Mouse (Mus musculus): ENCODE results near the gene Pank4. TPM values are rescaled to one million over a fixed set of nuclear protein-coding genes. Genes with fewer than 3 reads are reported as not detected.

The Pank4 gene
- polyA plus RNA-seq, 1 experiment from 2014 or later: 36.8 TPM

DNA sequence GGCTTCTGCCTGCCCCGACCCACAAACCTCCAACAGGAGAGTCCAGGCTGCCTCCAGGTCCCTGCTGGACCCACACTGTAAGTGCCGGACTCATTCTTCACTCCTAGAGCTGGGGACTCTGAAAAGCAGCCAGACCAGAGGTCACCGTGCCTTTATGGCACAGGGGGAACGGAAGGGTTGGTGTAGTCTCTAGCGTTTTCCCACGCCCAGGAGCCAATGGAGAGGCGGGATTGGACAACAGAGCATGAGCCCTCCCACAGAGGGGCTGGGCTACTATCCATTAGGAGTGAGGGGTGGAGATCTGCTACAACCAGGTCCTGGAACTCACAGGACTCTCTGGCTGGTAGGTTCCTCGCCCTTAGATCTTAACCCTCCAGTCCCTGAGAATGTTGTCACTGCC lies 17.6 kb upstream of the Pank4 start:
- H3K27me3 ChIP-seq: peaks cover 11% of the 10 kb centered on the region; the same call in 1 of the 2 replicates
- ATAC-seq (ENCODE audit: low read depth): peak; percentile 74
- no peaks in the 10 kb centered on the region for H3K9me3 ChIP-seq
- peak overlapping the region; percentile 61 for H3K9ac ChIP-seq
- WGBS: under 1% methylated on average over 8 of the region's 8 CpGs
- H3K27ac ChIP-seq (replicated peaks): peak overlapping the region; percentile 61
- H3K36me3 ChIP-seq: no peaks in the 10 kb centered on the region
- peak overlapping the region; percentile 57 for H3K4me2 ChIP-seq
- H3K4me3 ChIP-seq: peak overlapping the region; percentile 31
- peaks cover 47% of the 10 kb centered on the region for H3K4me1 ChIP-seq (replicated peaks)

DNA sequence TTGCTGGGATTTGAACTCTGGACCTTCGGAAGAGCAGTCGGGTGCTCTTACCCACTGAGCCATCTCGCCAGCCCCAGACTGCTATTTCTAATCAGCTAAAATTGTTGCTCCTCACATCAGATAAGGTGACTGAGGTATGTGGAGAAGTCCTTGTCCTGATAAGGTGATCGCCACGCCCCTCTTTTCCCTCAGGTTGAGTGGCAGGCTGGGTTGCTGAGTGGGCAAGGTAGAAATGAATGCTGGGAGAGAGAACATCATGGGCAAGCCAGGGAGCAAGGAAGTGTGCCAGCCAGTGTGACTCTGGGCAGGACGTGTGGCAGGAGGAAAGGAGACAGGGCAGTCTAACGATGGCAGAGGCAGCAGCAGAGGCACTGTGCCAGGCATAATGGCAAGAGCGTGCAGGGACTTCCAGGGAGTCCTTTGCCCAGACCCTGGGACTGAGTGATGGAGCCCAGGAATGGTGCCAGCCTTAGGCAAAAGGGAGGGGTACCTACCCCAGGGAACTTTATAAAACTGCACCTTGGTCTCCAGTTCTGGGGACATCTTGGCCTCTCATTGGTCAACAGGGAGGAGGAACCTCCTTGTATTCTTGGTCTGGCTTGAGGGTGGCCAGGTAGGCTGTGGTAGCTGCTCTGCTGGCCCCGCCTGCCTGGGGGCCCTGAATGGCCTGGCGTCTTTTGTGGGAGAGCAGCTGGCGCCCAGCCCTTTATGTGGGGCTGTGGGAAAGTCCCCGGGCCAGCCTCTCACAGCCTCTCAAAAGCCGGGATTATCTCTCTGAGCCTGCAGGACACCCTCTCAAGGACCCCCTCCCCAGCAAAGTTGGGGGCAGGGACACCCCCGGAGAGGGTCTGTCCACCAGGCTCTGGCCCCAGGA lies 15.6 kb upstream of the Pank4 start:
- Histone ChIP-seq H3K9me3 (no peaks in the 10 kb centered on the region), H3K9ac (no peak overlapping the region), H3K36me3 (no peaks in the 10 kb centered on the region), H3K4me1 (replicated peaks) (peaks cover 58% of the 10 kb centered on the region), H3K27ac (replicated peaks) (peak overlapping the region; percentile 85), H3K4me3 (no peak overlapping the region), H3K4me2 (peak overlapping the region; percentile 13; the same call in 1 of the 2 replicates), H3K27me3 (peaks cover 15% of the 10 kb centered on the region; the same call in 1 of the 2 replicates)
- 38% methylated on average over 14 of the region's 14 CpGs for WGBS
- peak; percentile 52 for ATAC-seq (ENCODE audit: low read depth)

DNA sequence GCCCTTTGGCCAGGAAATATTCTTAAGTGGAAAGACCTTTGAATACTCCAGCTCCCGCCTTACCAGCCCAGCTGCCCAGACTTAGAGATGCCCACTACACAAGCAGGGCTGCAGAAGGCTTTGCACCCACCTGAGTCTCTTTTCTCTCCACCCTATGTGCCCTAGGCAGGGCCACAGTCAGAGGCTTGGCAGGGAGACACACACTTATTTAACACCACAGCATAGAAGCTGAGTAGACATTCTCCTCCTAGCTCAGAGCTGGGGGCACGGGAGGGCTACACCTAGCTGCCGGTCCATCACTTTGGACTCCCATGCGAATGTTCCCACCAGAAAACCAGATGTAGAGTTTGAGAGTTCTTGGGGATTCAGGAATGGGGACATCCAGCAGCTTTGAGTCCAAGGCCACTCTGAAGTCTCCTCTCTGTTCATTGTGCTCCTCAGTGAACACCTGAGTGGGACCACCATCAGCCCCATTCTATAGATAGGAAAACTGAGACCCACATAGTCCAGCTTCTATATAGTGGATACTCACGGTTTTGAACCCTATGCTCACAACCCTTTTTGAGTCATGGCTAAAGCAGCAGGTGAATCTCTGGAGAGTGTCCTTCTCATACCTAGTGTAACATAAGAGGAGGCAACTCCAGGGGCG lies 14.9 kb upstream of the Pank4 start:
- peak overlapping the region; percentile 85 for H3K27ac ChIP-seq (replicated peaks)
- H3K9ac ChIP-seq: no peak overlapping the region
- H3K4me3 ChIP-seq: no peak overlapping the region
- H3K9me3 ChIP-seq: no peaks in the 10 kb centered on the region
- peaks cover 20% of the 10 kb centered on the region for H3K27me3 ChIP-seq
- no peaks in the 10 kb centered on the region for H3K36me3 ChIP-seq
- ATAC-seq (ENCODE audit: low read depth): peak; percentile 4; the same call in 1 of the 2 replicates
- WGBS: 51% methylated on average over 6 of the region's 6 CpGs
- H3K4me1 ChIP-seq (replicated peaks): peaks cover 60% of the 10 kb centered on the region
- H3K4me2 ChIP-seq: peak overlapping the region; percentile 18

DNA sequence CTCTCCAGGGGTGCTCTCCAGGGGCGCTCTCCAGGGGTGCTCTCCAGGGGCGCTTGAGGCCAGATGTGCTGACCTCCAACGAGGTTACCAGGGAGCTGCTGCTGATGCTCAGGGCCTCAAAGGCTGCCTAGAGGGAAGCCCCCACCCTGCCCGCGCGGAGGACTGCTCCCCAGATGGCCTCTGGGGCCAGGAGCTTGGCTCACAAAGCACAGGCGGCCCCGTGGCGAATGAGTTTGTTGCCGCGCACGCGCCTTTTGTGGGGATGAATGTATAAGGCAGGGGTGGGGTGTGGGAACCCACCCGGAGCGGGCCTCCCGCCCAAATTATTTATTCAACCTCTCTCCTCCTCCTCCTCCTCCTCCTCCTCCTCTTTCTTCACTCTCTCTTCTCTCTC lies 14.3 kb upstream of the Pank4 start:
- 2% methylated on average over 16 of the region's 16 CpGs for WGBS
- H3K4me1 ChIP-seq (replicated peaks): peaks cover 60% of the 10 kb centered on the region
- H3K36me3 ChIP-seq: no peaks in the 10 kb centered on the region
- H3K9me3 ChIP-seq: no peaks in the 10 kb centered on the region
- no peak overlapping the region for H3K9ac ChIP-seq
- ATAC-seq (ENCODE audit: low read depth): no peak
- 0 out of 2 replicates have a peak overlapping the region, but pooled peaks have one; percentile 42 for H3K27ac ChIP-seq (replicated peaks)
- H3K4me2 ChIP-seq: peak overlapping the region; percentile 18; the same call in 1 of the 2 replicates
- H3K27me3 ChIP-seq: peaks cover 25% of the 10 kb centered on the region
- no peak overlapping the region for H3K4me3 ChIP-seq

DNA sequence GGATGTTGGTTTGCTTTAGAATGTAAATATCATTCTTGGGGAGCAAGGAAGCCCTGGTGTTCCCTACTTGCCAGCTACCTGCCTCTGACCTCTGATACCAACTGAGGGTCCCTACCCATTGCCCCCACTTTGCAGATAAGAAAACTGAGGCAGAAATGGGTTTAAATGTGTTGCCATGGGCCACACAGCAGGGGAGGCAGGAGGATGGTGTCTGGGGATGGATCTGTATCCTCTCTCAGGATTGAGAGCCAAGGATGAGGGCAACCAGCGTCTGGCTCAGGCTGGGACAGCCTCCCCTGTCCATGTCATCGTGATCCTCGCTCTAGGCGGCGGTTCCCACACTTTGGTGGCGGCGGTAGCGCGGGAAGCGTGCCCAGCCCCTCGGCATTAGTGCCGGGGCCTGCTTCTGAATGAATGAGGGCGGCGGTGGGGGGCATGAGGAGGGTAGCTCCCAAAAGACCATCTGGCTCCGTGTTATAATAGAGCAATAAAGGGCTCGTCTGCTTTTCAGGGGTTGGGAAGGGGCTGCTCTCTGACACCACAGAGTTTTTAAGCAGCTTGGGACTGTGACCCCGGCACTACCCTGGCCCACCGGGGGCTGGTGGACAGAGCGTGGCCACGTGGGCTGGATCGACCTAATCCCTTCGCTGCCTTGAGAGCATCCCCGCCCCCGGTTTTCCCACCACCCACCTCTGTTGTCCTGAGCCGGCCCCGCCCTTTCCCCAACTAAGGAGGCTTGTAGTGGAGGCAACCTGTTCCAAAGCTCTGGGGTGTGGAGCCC lies 11.3 kb upstream of the Pank4 start:
- H3K27ac ChIP-seq (replicated peaks): no peak overlapping the region
- H3K9ac ChIP-seq: peak overlapping the region; percentile 42; the same call in 1 of the 2 replicates
- no peak overlapping the region for H3K4me3 ChIP-seq
- under 1% methylated on average over 26 of the region's 26 CpGs for WGBS
- H3K4me1 ChIP-seq (replicated peaks): peaks cover 53% of the 10 kb centered on the region
- no peaks in the 10 kb centered on the region for H3K36me3 ChIP-seq
- peak; percentile 41 for ATAC-seq (ENCODE audit: low read depth)
- H3K4me2 ChIP-seq: peak overlapping the region; percentile 31
- no peaks in the 10 kb centered on the region for H3K9me3 ChIP-seq
- peaks cover 38% of the 10 kb centered on the region for H3K27me3 ChIP-seq

DNA sequence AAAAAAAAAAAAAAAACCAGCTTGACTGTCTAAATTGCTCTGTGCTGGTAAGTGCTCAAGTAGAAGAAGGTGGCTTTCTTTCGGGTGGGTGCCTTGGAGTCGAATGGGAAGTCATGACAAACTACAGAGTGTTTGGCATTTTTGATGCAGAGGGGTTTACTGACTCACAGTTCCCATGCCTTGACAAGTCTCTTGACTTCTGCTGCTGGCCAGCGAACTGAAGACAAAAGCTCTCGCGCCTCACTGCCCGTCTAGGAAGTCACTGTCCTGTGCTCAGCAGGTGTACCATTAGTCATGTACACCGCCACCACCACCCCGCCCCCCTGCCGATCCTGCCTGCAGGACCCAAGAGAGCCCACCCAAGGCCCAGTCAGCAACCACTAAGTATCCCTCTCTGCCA lies 7.3 kb upstream of the Pank4 start:
- Histone ChIP-seq H3K4me2 (0 out of 2 replicates have a peak overlapping the region, but pooled peaks have one; percentile 4), H3K36me3 (no peaks in the 10 kb centered on the region), H3K4me1 (replicated peaks) (peaks cover 67% of the 10 kb centered on the region), H3K9ac (no peak overlapping the region), H3K27me3 (peaks cover 43% of the 10 kb centered on the region), H3K9me3 (no peaks in the 10 kb centered on the region), H3K4me3 (no peak overlapping the region), H3K27ac (replicated peaks) (no peak overlapping the region)
- WGBS: 18% methylated on average over 9 of the region's 9 CpGs
- no peak for ATAC-seq (ENCODE audit: low read depth)

DNA sequence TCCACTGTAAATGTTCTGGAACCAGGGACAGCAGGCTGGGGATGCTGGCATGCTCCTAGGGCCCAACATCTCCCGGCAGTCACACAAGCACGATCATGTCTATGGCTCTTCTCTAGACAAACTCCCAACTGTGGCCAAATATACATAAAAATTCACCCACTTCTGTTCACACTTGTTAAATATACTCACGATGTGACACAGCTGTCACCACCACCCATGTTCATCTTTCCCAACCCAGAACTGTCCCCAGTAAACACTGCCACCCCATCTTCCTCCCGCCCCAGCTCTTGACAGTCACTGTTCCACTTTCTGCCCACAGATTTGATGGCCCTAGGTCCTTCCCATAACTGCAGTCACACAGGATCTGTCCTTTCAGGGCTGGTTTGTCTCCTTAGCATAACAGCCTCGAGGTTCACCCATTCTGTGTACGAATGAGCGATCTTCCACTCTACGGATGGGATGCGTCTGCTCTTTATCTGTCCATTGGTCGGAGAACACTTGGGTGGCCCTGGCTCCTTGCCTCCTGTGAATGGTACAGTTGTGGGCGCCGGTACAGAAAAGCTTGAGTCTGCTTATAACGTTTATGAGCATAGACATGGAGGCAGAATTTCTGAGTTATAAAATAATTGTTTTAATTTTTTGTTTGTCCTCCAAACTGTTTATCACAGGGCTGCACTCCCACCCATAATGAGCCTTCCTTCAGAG lies 6.5 kb upstream of the Pank4 start:
- Histone ChIP-seq H3K36me3 (no peaks in the 10 kb centered on the region), H3K27me3 (peaks cover 42% of the 10 kb centered on the region), H3K9ac (peak overlapping the region; percentile 61; the same call in 1 of the 2 replicates), H3K4me3 (no peak overlapping the region), H3K4me1 (replicated peaks) (peaks cover 73% of the 10 kb centered on the region), H3K4me2 (peak overlapping the region; percentile 47; the same call in 1 of the 2 replicates), H3K9me3 (no peaks in the 10 kb centered on the region), H3K27ac (replicated peaks) (peak overlapping the region; percentile 64; the same call in 1 of the 2 replicates)
- no peak for ATAC-seq (ENCODE audit: low read depth)
- WGBS: 24% methylated on average over 13 of the region's 13 CpGs

DNA sequence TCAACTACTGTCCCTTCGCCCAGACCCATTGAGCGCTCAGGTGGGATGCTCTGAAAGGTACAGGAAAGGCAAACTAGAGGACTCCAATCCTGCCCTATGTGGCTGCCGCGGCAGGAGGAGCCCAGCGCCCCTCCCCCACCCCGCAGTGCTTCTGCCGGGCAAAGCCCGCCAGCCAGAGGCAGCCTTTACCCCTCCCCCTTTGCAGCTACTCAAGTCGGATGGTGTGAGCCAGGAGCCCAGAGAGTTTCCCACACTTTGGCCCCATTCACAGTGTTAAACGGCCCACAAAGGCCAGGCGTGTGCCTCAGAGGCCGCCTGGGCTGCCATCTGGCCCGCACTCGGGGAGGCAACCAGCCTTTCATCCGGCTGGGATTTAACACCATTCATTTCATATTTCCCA lies 5.8 kb upstream of the Pank4 start:
- Histone ChIP-seq H3K4me2 (peak overlapping the region; percentile 47), H3K4me3 (no peak overlapping the region), H3K27ac (replicated peaks) (peak overlapping the region; percentile 64), H3K9me3 (no peaks in the 10 kb centered on the region), H3K9ac (peak overlapping the region; percentile 61), H3K36me3 (no peaks in the 10 kb centered on the region), H3K27me3 (peaks cover 39% of the 10 kb centered on the region), H3K4me1 (replicated peaks) (peaks cover 73% of the 10 kb centered on the region)
- ATAC-seq (ENCODE audit: low read depth): peak; percentile 52
- WGBS: under 1% methylated on average over 15 of the region's 15 CpGs

DNA sequence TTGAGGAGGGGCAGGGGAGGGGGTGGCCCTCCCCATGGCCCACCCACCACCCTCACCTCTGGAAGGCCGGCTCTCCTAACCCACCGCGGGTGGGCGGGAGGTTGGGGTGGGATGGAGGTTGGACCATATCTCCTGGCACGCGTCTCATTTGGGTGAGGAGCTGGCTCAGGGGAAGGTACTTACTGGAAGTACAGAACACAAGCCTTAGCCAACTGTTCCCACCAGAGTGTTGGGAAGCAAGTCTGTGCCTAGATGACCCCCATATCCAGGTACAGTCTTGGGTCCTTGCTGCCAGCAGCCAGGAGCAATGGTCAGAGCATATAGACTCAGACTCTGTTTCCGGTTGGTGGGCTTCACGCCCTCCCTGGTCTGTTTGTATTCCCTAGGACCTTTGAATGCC lies 5.3 kb upstream of the Pank4 start:
- Histone ChIP-seq H3K4me3 (no peak overlapping the region), H3K36me3 (no peaks in the 10 kb centered on the region), H3K27me3 (peaks cover 38% of the 10 kb centered on the region), H3K9ac (no peak overlapping the region), H3K27ac (replicated peaks) (peak overlapping the region; percentile 64), H3K4me1 (replicated peaks) (peaks cover 73% of the 10 kb centered on the region), H3K4me2 (peak overlapping the region; percentile 47), H3K9me3 (no peaks in the 10 kb centered on the region)
- no peak for ATAC-seq (ENCODE audit: low read depth)
- 3% methylated on average over 8 of the region's 8 CpGs for WGBS

DNA sequence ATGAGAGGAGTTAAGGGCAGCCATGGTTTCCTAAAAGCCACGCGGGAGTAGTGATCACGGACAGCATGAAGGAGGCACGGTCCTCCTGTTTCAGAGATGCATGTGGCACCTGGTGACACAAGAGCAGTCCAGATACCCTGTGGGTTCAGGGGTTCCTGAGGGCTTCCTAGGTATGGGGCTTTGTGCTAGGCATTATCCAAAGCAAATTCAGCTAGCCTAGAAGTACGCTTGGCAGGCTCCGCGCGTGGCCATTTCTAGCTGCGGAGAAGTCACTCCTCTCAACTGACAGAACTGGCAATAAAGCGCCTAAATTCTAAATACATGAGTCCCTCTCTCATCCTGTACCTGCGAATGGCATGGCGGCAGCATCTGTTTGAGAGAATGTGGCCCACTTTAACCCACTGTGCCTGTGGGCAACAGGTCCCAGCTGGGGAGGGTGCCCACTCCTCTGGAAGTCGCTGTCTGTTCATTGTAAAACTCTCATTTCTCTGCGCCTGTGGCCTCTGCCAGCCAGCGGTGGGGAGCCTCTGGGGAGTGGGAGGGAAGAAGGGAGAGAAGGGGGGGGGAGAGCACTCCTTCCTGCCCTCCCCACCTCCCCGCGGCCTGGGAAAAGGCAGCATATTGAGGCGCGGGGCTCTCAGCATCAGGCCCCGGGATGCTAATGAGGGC lies 3.8 kb upstream of the Pank4 start:
- Histone ChIP-seq H3K27ac (replicated peaks) (peak overlapping the region; percentile 97), H3K36me3 (no peaks in the 10 kb centered on the region), H3K4me1 (replicated peaks) (peaks cover 78% of the 10 kb centered on the region), H3K4me3 (peak overlapping the region; percentile 86), H3K9me3 (no peaks in the 10 kb centered on the region), H3K27me3 (peaks cover 23% of the 10 kb centered on the region), H3K9ac (peak overlapping the region; percentile 92), H3K4me2 (peak overlapping the region; percentile 90)
- WGBS: 10% methylated on average over 20 of the region's 20 CpGs
- ATAC-seq (ENCODE audit: low read depth): peak; percentile 47

All from neural tube, embryonic 13.5 days (tissue).